Mouse (Mus musculus) heart, embryonic 12.5 days (tissue): Measurements from ENCODE around the gene Pdxk. TPM values are rescaled to one million over a fixed set of nuclear protein-coding genes. Genes with fewer than 3 reads are reported as not detected.
A peak's percentile ranks its signal among the peaks of the same experiment; 100 is the strongest.

Experiments used
- ATAC-seq: fragments of 200-750 bp; cut with Nextera tagmentation; 2 replicates; pipeline ENCODE4 v1.8.0; 2017; ENCODE audit warnings: moderate TSS enrichment, moderate library complexity; ENCODE audit not compliant: insufficient number of reproducible peaks, low FRiP score
- H3K27ac ChIP-seq: fragments of 300-500 bp; sonication (generic); 2 replicates; pipeline ENCODE4 v1.5.1; 2016; ENCODE audit warnings: mild to moderate bottlenecking, moderate library complexity; ENCODE audit not compliant: poor library complexity, severe bottlenecking
- H3K27me3 ChIP-seq: fragments of 300-500 bp; sonication (generic); replicated peaks from 2 replicates; pipeline ENCODE4 v1.6.1; 2016; ENCODE audit warnings: mild to moderate bottlenecking, moderate library complexity
- H3K36me3 ChIP-seq: fragments of 300-500 bp; sonication (generic); 2 replicates; pipeline ENCODE4 v1.6.1; 2016; ENCODE audit warnings: mild to moderate bottlenecking, moderate library complexity
- H3K4me1 ChIP-seq: fragments of 300-500 bp; sonication (generic); replicated peaks from 2 replicates; pipeline ENCODE4 v1.6.1; 2016; ENCODE audit warnings: mild to moderate bottlenecking
- H3K4me2 ChIP-seq: fragments of 300-500 bp; sonication (generic); 2 replicates; pipeline ENCODE4 v1.6.1; 2016; ENCODE audit warnings: mild to moderate bottlenecking, moderate library complexity
- H3K4me3 ChIP-seq: fragments of 300-500 bp; sonication (generic); 2 replicates; pipeline ENCODE4 v1.5.1; 2016; ENCODE audit warnings: mild to moderate bottlenecking
- H3K9ac ChIP-seq: fragments of 300-500 bp; sonication (generic); 2 replicates; pipeline ENCODE4 v1.6.1; 2016; ENCODE audit warnings: mild to moderate bottlenecking, moderate library complexity
- H3K9me3 ChIP-seq: fragments of 300-500 bp; sonication (generic); replicated peaks from 2 replicates; pipeline ENCODE4 v1.6.1; 2016; ENCODE audit warnings: mild to moderate bottlenecking, moderate library complexity
- WGBS: fragments of 180-500 bp; shearing (Covaris S2); methylation state at CpG from one replicate; pipeline ENCODE4 v1.1.7; 2016; 5-methylcytosine and 5-hydroxymethylcytosine counted together
- microRNA-seq: library from miRNA; unstranded; fragments of <30 nt; microRNA quantifications from one replicate; pipeline ENCODE4, GENCODE M21; 2017
- polyA plus RNA-seq: library from polyadenylated mRNA; unstranded; fragments of >200 nt; fragmentation: Nextera tagmentation; extraction: Ambion mirVana; gene quantifications from 2 replicates; pipeline ENCODE4 v1.2.1, GENCODE M21; 2016

The Pdxk gene
- polyA plus RNA-seq, 1 experiment from 2014 or later = 5.5 TPM

DNA sequence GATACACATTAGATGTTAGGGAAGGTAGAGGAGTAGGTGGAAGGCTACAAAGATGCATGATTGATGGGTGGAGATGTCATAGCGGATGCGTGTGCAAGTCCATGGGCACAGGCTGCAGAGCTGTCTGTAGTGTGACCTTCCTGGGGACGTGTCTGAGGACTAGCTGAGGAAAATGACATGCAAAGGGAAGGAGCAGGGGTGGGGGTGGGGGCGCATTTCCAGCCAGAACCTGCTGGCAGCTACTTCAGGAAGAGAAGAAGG, 68.2 kb downstream of the Pdxk start:
- Histone ChIP-seq H3K4me3 (no peak overlapping the region), H3K36me3 (peaks cover 19% of the 10 kb centered on the region), H3K27me3 (peaks cover 12% of the 10 kb centered on the region), H3K9me3 (no peaks in the 10 kb centered on the region), H3K9ac (no peak overlapping the region), H3K27ac (no peak overlapping the region), H3K4me1 (peaks cover 39% of the 10 kb centered on the region), H3K4me2 (no peak overlapping the region)
- ATAC-seq = no peak
- WGBS = 53% methylated on average over 4 of the region's 4 CpGs

DNA sequence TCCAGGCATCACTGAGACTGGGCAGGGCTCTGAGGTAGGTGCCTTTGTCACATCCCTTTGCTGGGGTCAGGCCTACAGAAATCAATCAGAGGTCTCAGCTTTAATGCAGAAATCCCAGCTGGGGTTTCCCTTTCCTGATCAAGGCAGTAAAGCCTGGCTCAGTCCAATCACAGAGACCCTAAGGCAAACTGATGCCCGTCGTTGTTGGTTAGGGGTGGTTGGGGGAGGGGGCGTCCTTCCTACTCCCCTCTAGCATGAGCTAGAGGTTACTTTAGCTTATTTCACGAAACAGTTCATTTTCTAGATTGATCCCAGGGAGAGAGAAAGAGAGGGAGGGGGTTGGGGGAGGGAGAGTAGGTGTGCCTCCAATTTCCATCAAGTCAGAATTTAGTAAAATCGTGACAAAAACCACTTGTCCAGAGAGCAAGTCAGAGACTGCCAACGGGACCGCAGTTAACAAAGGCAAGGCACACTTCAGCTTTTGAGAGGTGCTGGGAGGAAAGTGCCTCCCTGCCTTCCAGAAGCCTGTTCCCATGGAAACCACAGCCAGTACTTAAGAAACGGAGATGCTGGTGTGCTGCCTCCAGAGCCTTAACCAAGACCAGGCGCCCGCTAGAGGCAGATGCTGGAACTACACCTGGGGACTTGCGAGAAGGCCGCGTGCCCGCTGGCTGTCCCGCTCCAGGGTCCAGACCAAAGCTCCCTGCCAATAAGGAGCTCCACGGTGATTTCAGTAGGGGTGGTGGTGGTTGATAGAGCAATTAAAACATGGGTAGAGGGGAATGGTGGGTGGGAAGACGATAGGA, 68.8 kb downstream of the Pdxk start:
- 0 out of 2 replicates have a peak, but pooled peaks have one; percentile 19 for ATAC-seq
- 12% methylated on average over 17 of the region's 17 CpGs for WGBS

DNA sequence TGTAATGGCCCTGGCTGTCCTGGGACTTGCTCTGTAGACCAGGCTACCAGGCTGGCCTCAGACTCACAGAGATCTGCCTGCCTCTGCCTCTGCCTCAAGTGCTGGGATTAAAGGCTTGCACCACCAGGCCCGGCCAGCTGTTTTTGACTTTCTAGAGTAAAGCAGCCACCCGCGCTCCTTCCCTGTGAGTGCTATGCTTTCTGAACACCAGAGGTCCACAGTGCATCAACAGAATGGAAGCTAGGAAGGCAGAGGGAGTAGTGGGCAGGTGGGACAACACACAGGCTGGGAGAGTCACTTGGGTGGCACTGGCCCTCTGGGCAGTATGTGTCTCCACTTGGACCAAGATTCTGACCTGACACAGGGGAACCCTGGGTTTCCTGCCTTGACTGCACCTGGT, 69.4 kb downstream of the Pdxk start:
- Histone ChIP-seq H3K27ac (no peak overlapping the region), H3K36me3 (peaks cover 7% of the 10 kb centered on the region; the same call in 1 of the 2 replicates), H3K9ac (no peak overlapping the region), H3K4me1 (peaks cover 29% of the 10 kb centered on the region), H3K4me2 (no peak overlapping the region), H3K4me3 (no peak overlapping the region), H3K9me3 (no peaks in the 10 kb centered on the region), H3K27me3 (peaks cover 24% of the 10 kb centered on the region)
- no peak for ATAC-seq
- WGBS = 79% methylated on average over 3 of the region's 3 CpGs

More for the DNA sequence above, 68.8 kb downstream of the Pdxk start:
- peaks cover 14% of the 10 kb centered on the region for H3K36me3 ChIP-seq
- peaks cover 17% of the 10 kb centered on the region for H3K27me3 ChIP-seq
- H3K9ac ChIP-seq = no peak overlapping the region
- no peak overlapping the region for H3K4me2 ChIP-seq
- peaks cover 35% of the 10 kb centered on the region for H3K4me1 ChIP-seq
- H3K9me3 ChIP-seq = no peaks in the 10 kb centered on the region
- H3K4me3 ChIP-seq = no peak overlapping the region
- H3K27ac ChIP-seq = no peak overlapping the region

DNA sequence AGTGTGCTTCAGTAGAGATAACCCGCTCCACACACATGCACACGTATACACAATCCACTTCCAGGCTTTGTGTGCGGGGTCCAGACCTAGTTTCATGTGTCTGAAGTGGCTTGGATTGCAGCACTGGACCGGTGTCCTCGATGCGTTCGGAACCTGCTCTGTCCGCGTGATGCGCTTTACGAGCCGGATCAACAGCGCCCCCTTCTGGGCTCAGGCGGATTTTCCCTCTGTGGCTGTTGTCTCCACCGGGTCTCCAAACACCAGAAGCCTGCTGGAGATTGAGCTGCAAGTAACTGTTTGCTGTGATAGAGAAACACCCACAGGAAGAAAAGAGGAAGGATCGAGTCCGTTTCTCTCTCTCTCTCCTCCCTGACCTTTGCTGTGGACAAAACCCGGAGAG, 72.7 kb downstream of the Pdxk start:
- H3K4me2 ChIP-seq = peak overlapping the region; percentile 52
- peaks cover 9% of the 10 kb centered on the region; the same call in 1 of the 2 replicates for H3K4me1 ChIP-seq
- no peaks in the 10 kb centered on the region for H3K9me3 ChIP-seq
- WGBS = 3% methylated on average over 18 of the region's 18 CpGs
- H3K27me3 ChIP-seq = peaks cover 45% of the 10 kb centered on the region
- ATAC-seq = no peak
- peak overlapping the region; percentile 14; the same call in 1 of the 2 replicates for H3K4me3 ChIP-seq
- no peak overlapping the region for H3K9ac ChIP-seq
- H3K27ac ChIP-seq = no peak overlapping the region
- H3K36me3 ChIP-seq = no peaks in the 10 kb centered on the region

DNA sequence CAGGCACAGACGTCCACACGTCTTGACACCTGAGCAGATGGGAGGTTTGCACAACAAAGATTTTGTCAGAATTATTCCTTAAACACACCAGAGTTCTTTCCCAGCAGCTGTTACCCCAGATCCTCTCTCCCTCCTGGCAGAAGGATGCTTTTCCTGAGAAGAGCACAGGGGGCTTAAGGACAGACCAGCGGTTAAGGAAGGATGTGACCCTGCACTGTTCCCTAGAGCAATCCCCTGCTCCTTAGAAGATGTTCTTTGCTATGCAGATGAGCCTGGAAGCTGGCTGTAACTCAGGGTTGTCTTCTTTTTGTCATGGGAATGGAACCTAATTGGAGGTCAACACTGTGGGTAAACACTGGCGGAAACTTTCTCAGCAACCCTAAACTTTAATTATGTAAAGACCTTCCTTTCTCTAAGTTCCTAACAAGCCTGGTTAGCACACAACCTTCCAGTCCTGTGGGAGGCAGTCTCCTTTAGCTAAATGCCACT, 73.7 kb downstream of the Pdxk start:
- WGBS = 28% methylated on average over 4 of the region's 4 CpGs
- Histone ChIP-seq H3K4me1 (peaks cover 7% of the 10 kb centered on the region; the same call in 1 of the 2 replicates), H3K9me3 (no peaks in the 10 kb centered on the region), H3K4me3 (no peak overlapping the region), H3K36me3 (no peaks in the 10 kb centered on the region), H3K4me2 (no peak overlapping the region), H3K27me3 (peaks cover 45% of the 10 kb centered on the region), H3K27ac (no peak overlapping the region), H3K9ac (no peak overlapping the region)
- ATAC-seq = no peak

DNA sequence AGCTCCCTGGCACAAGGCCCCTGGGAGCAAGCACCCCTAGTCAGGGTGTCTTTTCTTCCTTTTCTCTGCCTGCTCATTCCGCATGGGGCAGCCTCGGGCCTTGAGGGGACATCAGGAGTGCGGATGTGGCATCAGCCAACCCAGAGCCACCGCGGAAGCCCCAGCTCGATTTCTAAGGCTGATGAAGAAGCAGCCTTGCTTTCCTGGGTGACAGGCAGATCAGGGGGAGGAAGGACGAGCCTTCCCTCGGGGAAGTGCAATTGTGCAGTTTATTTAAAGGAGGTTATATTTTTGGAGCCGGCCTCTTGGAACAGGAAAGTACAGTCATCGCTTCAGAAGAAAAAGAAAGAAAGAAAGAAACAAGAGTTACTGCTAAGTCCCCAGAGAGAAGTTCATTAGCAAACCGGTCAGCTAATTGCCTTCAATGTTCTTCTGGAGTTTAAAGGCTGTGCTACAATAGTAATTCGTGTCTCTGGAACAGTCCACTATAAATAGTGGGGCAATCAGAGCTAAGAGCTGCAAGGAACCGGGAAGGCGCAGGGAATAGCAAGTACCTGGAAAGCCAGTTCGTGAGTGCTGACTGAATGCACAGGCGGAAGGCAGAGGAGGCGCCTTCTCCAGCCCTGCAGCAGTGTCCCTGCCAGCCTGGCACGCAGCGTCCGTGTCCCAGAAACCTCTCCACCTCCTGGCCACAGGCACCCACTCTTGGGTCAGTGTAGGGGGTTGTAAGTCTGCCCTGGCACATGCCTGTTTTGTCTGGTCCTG, 76.4 kb downstream of the Pdxk start:
- H3K4me2 ChIP-seq = no peak overlapping the region
- 55% methylated on average over 20 of the region's 20 CpGs for WGBS
- H3K36me3 ChIP-seq = no peaks in the 10 kb centered on the region
- H3K4me1 ChIP-seq = peaks cover 7% of the 10 kb centered on the region; the same call in 1 of the 2 replicates
- no peak overlapping the region for H3K9ac ChIP-seq
- ATAC-seq = no peak
- H3K27ac ChIP-seq = no peak overlapping the region
- no peaks in the 10 kb centered on the region for H3K9me3 ChIP-seq
- no peak overlapping the region for H3K4me3 ChIP-seq
- peaks cover 45% of the 10 kb centered on the region for H3K27me3 ChIP-seq

Small RNAs within 50 kb of the gene (microRNA-seq; reads per million reads assigned to microRNA genes)
- not detected for gene Mir6410
- gene Mir6907 = not detected
- not detected for gene Mir6908

Other genes starting within 250 kb of the Pdxk start
- 14.5 and 16.1 TPM in 2 replicates for gene Trappc10, start 220.3 kb downstream of the Pdxk start, polyA plus RNA-seq
- gene Agpat3, start 112.5 kb downstream of the Pdxk start, polyA plus RNA-seq = 46.1 and 48.7 TPM in 2 replicates
- 232 and 254 TPM in 2 replicates for gene Rrp1, start 51.9 kb downstream of the Pdxk start, polyA plus RNA-seq
- gene Cstb, start 39.3 kb downstream of the Pdxk start, polyA plus RNA-seq = 119 and 123 TPM in 2 replicates
- gene Olfr1358, start 52.5 kb upstream of the Pdxk start, polyA plus RNA-seq = not detected in 2 replicates
- gene Ilvbl, start 109.4 kb upstream of the Pdxk start, polyA plus RNA-seq = 46.5 and 47.6 TPM in 2 replicates
- 14.2 and 15.3 TPM in 2 replicates for gene Syde1, start 127.0 kb upstream of the Pdxk start, polyA plus RNA-seq
- gene Olfr1357, start 153.1 kb upstream of the Pdxk start, polyA plus RNA-seq = not detected in 2 replicates